Mouse (Mus musculus) urinary bladder, adult 2 months (tissue): ENCODE data around the gene Ggcx. TPM values are rescaled to one million over a fixed set of nuclear protein-coding genes. Genes with fewer than 3 reads are reported as not detected.

Source experiments
- DNase-seq: peaks from one replicate; pipeline ENCODE4 v3.0.0; 2022; ENCODE audit warnings: low spot score
- polyA plus RNA-seq: library from polyadenylated mRNA; depleted of rRNA; stranded (reverse); fragments of >200 nt; gene quantifications from 2 replicates; pipeline ENCODE4 v1.2.3, GENCODE M21; 2012

Gene Ggcx
- polyA plus RNA-seq, 1 experiment = 27.3 TPM

- no peak for DNase-seq
Observed at GRCm38 (mm10) chr6:72387816-72388215, 26.3 kb upstream of the Ggcx start.

GRCm38 (mm10) chr6:72388266-72388665 is 25.8 kb upstream of the Ggcx start:
- no peak for DNase-seq

- DNase-seq = no peak
Observed at GRCm38 (mm10) chr6:72388791-72389329, 25.2 kb upstream of the Ggcx start.

GRCm38 (mm10) chr6:72389471-72389940 is 24.6 kb upstream of the Ggcx start:
- peak; percentile 45 for DNase-seq

- DNase-seq = peak; percentile 76
Observed at GRCm38 (mm10) chr6:72389941-72390771, 24.0 kb upstream of the Ggcx start, which contains the start of gene Vamp8. TSS of gene Vamp8 (minus strand) at chr6:72390703.

- DNase-seq = no peak
Observed at GRCm38 (mm10) chr6:72390795-72391521, 23.1 kb upstream of the Ggcx start.

- no peak for DNase-seq
Observed at GRCm38 (mm10) chr6:72392341-72392740, 21.8 kb upstream of the Ggcx start.

- no peak for DNase-seq
Observed at GRCm38 (mm10) chr6:72396837-72397251, 17.3 kb upstream of the Ggcx start.

- DNase-seq = no peak
Observed at GRCm38 (mm10) chr6:72399967-72400366, 14.1 kb upstream of the Ggcx start.

GRCm38 (mm10) chr6:72401875-72402274 is 12.2 kb upstream of the Ggcx start:
- DNase-seq = peak; percentile 56

- no peak for DNase-seq
Observed at GRCm38 (mm10) chr6:72405356-72405755, 8.8 kb upstream of the Ggcx start.

GRCm38 (mm10) chr6:72407119-72407518 is 7.0 kb upstream of the Ggcx start:
- peak; percentile 61 for DNase-seq

- DNase-seq = no peak
Observed at GRCm38 (mm10) chr6:72409567-72409966, 4.5 kb upstream of the Ggcx start.

GRCm38 (mm10) chr6:72410003-72410402 is 4.1 kb upstream of the Ggcx start:
- DNase-seq = no peak

GRCm38 (mm10) chr6:72410518-72410917 is 3.6 kb upstream of the Ggcx start:
- DNase-seq = no peak

GRCm38 (mm10) chr6:72415181-72415580 is 1.1 kb downstream of the Ggcx start:
- DNase-seq = no peak

GRCm38 (mm10) chr6:72415964-72416772 is 2.1 kb downstream of the Ggcx start:
- DNase-seq = no peak

- DNase-seq = no peak
Observed at GRCm38 (mm10) chr6:72418279-72418678, 4.2 kb downstream of the Ggcx start.

- no peak for DNase-seq
Observed at GRCm38 (mm10) chr6:72419806-72420205, 5.7 kb downstream of the Ggcx start.

- no peak for DNase-seq
Observed at GRCm38 (mm10) chr6:72420901-72421300, 6.8 kb downstream of the Ggcx start.

- no peak for DNase-seq
Observed at GRCm38 (mm10) chr6:72425646-72426045, 11.5 kb downstream of the Ggcx start.

GRCm38 (mm10) chr6:72428036-72428435 is 13.9 kb downstream of the Ggcx start:
- peak; percentile 61 for DNase-seq
